Mouse (Mus musculus): ENCODE results near the gene Mtch2. TPM values are rescaled to one million over a fixed set of nuclear protein-coding genes. Genes with fewer than 3 reads are reported as not detected.

Gene Mtch2
- polyA plus RNA-seq, 1 experiment: 10.1 TPM

DNA sequence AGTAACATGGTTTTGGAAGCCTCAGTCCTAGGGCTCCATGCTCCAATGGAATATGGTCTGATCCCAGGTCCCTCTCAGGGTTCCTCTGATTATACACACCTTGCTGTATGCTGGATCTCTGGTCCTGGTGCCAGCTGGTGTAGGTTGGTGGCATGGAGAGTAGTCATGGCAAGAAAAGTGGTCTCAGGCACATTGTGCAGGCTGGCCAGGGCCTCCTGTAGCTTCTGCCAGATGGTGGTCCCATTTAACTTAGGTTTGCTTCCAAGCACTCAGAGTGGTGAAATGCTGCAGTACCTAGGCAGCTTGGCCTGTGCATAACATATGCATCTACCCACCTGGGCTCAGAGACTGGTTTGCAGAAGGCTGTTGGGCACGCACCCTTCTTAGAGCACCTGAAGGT, 3.4 kb downstream of the Mtch2 start:
- Histone ChIP-seq H3K27me3 (replicated peaks) (no peaks in the 10 kb centered on the region), H3K9me3 (no peaks in the 10 kb centered on the region), H3K4me3 (replicated peaks) (no peak overlapping the region), H3K36me3 (replicated peaks; ENCODE audit: low read length) (peaks cover 63% of the 10 kb centered on the region), H3K4me1 (peaks cover 33% of the 10 kb centered on the region)
- no peak for TF ChIP-seq FLI1 (IDR thresholded peaks at IDR 0.05; ENCODE audit: low read length)
- TF ChIP-seq GATA1 (IDR thresholded peaks at IDR 0.05; ENCODE audit: borderline replicate concordance, low read length): no peak

DNA sequence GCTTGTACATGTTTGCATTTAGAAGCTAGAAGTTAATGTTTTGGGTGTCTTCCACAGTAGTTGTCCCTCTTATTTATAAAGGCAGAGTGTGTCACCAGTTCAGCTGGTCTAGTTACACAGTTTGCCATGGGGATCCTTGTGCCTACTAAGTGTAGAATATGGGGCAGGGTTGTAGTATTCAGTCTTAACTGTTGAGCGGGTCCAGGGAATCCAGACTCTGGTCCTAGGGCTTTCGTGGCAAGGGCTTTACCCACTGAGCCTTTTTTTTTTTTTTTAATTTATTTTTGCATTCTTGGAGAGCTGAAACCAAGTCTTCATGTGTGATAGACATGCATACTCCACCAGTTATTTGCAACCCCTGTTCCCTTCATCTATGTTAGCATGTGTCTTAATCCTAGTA, 14.5 kb downstream of the Mtch2 start:
- TF ChIP-seq FLI1 (IDR thresholded peaks at IDR 0.05; ENCODE audit: low read length) (no peak), GATA1 (IDR thresholded peaks at IDR 0.05; ENCODE audit: borderline replicate concordance, low read length) (no peak)
- no peaks in the 10 kb centered on the region for H3K27me3 ChIP-seq (replicated peaks)
- peaks cover 9% of the 10 kb centered on the region for H3K4me1 ChIP-seq
- no peaks in the 10 kb centered on the region for H3K9me3 ChIP-seq
- peaks cover 89% of the 10 kb centered on the region for H3K36me3 ChIP-seq (replicated peaks; ENCODE audit: low read length)
- no peak overlapping the region for H3K4me3 ChIP-seq (replicated peaks)

DNA sequence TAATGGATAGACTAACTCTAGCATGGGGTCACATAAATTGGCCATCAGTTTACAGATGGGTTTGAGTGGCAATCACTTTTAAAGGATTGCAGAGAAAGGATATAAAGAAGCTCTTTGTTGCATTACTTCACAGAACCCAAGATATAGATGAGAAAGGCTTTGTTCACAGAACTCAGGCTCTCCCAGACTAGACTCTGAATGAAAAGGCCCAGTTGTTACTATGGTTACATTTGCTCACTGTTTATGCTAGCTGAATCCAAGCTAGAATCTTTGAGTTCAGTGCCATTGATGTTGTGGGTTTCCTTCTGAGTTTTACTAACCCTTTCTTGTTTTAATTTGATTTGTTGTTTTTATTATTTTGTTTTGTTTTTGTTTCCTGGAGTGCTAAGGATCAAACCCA, 17.2 kb downstream of the Mtch2 start:
- Histone ChIP-seq H3K27me3 (replicated peaks) (no peaks in the 10 kb centered on the region), H3K9me3 (no peaks in the 10 kb centered on the region), H3K4me1 (peaks cover 27% of the 10 kb centered on the region), H3K36me3 (replicated peaks; ENCODE audit: low read length) (peaks cover 89% of the 10 kb centered on the region), H3K4me3 (replicated peaks) (no peak overlapping the region)
- no peak for TF ChIP-seq GATA1 (IDR thresholded peaks at IDR 0.05; ENCODE audit: borderline replicate concordance, low read length)

DNA sequence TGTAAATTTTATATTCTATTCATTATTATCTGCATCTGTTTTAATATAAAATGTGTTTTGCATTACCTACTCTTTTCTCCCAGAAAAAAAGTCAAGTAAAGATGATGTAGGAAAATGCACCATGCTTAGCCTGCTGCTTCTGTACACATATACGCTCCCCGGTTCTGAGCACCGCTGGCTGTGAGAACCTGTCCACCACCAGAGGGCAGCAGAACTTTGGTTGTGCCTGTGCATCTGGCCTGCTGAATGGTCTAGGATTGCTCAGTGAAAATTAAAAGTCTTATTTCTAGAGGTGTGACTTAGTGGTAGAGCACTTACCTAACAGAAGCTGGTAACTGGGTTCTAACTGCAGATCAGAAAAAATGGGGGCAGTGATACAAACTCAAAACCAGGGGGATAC, 19.6 kb downstream of the Mtch2 start:
- Histone ChIP-seq H3K4me3 (replicated peaks) (no peak overlapping the region), H3K9me3 (no peaks in the 10 kb centered on the region), H3K36me3 (replicated peaks; ENCODE audit: low read length) (peaks cover 66% of the 10 kb centered on the region), H3K27me3 (replicated peaks) (no peaks in the 10 kb centered on the region), H3K4me1 (peaks cover 47% of the 10 kb centered on the region)
- no peak for TF ChIP-seq FLI1 (IDR thresholded peaks at IDR 0.05; ENCODE audit: low read length)
- TF ChIP-seq GATA1 (IDR thresholded peaks at IDR 0.05; ENCODE audit: borderline replicate concordance, low read length): no peak

DNA sequence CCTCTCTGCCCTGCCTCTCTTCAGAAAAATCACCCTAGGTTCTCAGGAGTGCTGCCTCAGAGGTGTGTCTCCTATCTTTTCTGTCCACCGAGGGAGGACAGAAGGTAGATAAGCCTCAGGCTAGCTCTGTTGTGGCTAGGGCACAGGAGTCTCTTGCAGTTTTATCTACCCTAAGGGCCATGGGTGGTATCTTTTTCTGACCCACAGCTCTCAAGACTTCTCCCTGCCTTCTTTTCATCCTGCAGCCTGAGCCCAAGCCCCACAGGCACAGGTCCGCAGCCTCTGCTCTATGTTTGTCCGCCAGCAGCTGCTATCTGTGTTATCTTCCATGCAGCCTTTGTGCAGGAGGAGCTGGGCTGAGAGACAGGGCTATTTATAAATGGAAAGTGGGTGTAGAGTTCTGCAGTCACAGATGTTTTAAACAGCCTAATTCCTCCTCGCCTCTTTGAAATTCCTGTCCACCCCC, 23.2 kb downstream of the Mtch2 start:
- H3K4me3 ChIP-seq (replicated peaks): peak overlapping the region; percentile 35
- no peaks in the 10 kb centered on the region for H3K9me3 ChIP-seq
- peaks cover 34% of the 10 kb centered on the region for H3K36me3 ChIP-seq (replicated peaks; ENCODE audit: low read length)
- H3K4me1 ChIP-seq: peaks cover 55% of the 10 kb centered on the region
- TF ChIP-seq GATA1 (IDR thresholded peaks at IDR 0.05; ENCODE audit: borderline replicate concordance, low read length): no peak
- no peak for TF ChIP-seq FLI1 (IDR thresholded peaks at IDR 0.05; ENCODE audit: low read length)
- no peaks in the 10 kb centered on the region for H3K27me3 ChIP-seq (replicated peaks)

DNA sequence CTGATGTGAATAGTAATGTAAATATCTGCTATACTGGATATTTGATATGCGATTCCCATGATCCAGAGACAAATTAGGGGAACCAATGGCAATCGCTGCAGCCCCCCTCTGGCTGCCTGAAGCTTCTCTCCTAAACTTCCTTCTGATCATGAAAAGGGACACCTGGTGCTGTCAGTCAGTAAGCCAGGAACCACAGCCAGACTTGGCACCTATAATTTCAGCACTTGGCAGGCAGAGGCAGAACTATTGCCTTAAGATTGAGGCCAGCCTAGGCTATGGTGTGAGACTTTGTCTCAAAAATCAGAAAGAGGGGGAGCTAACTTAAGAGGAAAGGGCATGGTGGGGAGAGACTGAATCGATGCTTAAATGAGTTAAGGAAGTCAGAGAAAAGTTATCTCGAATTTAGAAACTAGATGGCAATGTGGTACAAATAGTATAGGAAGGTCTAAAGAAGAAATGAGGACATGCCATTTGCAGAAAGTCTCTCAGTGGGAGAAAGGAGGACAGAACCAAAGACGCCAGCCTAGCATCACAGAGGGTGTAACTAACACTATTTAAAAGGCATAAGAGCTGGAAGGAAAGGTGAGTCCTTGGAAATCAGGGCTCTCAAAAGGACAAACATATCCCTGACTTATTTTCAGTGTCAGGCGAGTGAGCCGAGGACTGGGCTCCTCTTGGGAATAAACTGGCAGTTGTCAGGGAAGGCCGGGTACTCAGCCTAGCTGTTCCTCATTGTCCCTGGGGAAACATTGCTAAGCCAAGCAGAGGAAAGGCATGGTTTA, 24.4 kb downstream of the Mtch2 start:
- peaks cover 23% of the 10 kb centered on the region for H3K36me3 ChIP-seq (replicated peaks; ENCODE audit: low read length)
- no peak overlapping the region for H3K4me3 ChIP-seq (replicated peaks)
- H3K4me1 ChIP-seq: peaks cover 50% of the 10 kb centered on the region
- H3K9me3 ChIP-seq: no peaks in the 10 kb centered on the region
- no peaks in the 10 kb centered on the region for H3K27me3 ChIP-seq (replicated peaks)
- TF ChIP-seq GATA1 (IDR thresholded peaks at IDR 0.05; ENCODE audit: borderline replicate concordance, low read length): no peak
- no peak for TF ChIP-seq FLI1 (IDR thresholded peaks at IDR 0.05; ENCODE audit: low read length)

DNA sequence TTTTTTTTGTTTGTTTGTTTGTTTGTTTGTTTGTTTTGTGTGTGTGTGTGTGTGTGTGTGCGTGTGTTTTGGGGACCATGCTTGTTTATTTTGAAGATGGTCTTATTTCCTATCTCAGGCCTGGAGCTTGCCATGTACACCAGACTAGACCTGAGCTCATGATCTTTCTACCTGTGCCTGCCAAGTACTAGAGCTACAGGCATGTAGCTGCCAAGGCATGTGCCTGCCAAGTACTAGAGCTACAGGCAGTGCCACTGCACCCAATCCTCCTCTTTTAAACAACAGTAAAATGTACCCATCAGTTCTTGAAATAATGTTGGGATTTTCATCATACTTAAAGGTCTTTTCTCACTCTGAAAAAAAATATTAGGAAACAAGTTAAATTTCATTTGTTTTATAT, 27.1 kb downstream of the Mtch2 start:
- Histone ChIP-seq H3K4me1 (peaks cover 40% of the 10 kb centered on the region), H3K9me3 (no peaks in the 10 kb centered on the region), H3K4me3 (replicated peaks) (no peak overlapping the region), H3K27me3 (replicated peaks) (peaks cover 12% of the 10 kb centered on the region), H3K36me3 (replicated peaks; ENCODE audit: low read length) (no peaks in the 10 kb centered on the region)
- TF ChIP-seq FLI1 (IDR thresholded peaks at IDR 0.05; ENCODE audit: low read length): no peak

DNA sequence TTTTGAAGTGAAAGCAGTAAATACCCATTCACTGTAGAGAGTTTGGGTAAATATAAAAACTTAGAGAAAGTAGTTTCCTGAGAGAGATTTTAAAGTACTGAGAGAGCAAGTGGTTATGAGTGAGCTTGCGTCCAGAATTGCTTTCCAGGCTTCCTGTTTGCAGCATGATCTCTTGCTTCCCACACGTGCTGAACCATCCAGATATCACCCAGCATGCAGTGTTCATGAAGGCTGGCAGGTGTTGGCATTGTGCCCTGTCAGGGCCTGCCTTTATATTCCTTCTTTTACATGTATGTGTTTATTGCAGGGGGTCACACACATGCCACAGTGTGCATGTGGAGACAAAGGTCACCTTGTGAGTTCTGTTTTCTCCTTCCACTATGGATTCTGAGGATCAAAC, 28.3 kb downstream of the Mtch2 start:
- peaks cover 44% of the 10 kb centered on the region for H3K4me1 ChIP-seq
- H3K4me3 ChIP-seq (replicated peaks): peak overlapping the region; percentile 7
- peaks cover 15% of the 10 kb centered on the region for H3K27me3 ChIP-seq (replicated peaks)
- no peaks in the 10 kb centered on the region for H3K36me3 ChIP-seq (replicated peaks; ENCODE audit: low read length)
- TF ChIP-seq FLI1 (IDR thresholded peaks at IDR 0.05; ENCODE audit: low read length): no peak
- no peak for TF ChIP-seq GATA1 (IDR thresholded peaks at IDR 0.05; ENCODE audit: borderline replicate concordance, low read length)
- no peaks in the 10 kb centered on the region for H3K9me3 ChIP-seq

DNA sequence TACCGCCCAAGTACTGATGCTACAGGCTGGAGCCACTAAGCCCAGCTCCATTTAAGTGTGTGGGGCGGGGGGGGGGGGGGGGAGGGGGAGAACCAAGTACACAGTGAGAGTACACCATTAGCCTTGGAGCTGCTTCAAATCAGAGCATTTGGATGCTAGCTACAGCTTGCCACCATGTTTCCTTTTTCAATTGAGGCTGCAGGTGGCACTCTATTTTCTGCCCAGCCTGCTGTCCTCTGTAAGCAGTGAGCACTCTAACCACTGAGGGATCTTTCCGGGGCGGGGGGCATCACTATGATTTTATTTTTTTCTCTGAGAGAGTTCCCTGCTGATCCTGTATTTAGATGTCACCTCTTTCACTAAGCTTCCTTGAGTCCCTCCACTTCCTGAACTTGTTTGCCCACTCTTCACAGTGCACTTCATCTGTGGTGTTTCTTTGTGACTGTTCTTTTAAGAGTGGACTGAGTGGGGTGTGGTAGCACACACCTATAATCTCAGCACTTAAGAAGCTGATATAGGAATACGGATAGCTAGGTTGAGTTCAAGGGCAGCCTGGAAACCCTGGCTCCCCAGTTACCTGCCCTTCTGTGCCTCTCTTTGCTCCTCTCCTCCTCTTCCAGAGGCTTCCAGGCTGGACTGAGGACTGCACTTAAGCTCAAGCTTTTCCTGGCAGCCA, 30.8 kb downstream of the Mtch2 start:
- no peak for TF ChIP-seq GATA1 (IDR thresholded peaks at IDR 0.05; ENCODE audit: borderline replicate concordance, low read length)
- TF ChIP-seq FLI1 (IDR thresholded peaks at IDR 0.05; ENCODE audit: low read length): no peak
- Histone ChIP-seq H3K4me3 (replicated peaks) (no peak overlapping the region), H3K27me3 (replicated peaks) (peaks cover 33% of the 10 kb centered on the region)

DNA sequence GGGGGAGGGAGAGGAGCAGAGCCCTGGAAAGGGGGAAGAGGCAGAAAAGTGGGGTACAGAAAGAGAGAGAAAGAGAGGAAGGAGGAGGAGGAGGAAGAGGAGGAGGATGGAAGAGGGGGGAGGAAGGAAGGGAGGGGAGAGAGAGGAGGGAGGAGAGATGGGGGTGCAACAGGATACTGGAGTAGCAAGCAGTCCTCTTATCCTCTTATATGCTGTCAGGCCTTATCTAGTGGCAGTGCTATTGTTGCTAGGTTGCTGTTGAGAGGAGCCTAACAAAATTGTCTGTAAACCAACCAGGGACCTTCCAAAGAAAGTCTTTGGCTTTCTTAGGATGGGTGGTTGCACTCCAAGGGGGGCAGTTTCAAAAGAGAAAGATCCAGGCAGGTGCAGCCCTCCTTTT, 32.5 kb downstream of the Mtch2 start:
- Histone ChIP-seq H3K4me3 (replicated peaks) (peak overlapping the region; percentile 62), H3K27me3 (replicated peaks) (peaks cover 47% of the 10 kb centered on the region)
- TF ChIP-seq FLI1 (IDR thresholded peaks at IDR 0.05; ENCODE audit: low read length) (no peak), GATA1 (IDR thresholded peaks at IDR 0.05; ENCODE audit: borderline replicate concordance, low read length) (no peak)

More for the DNA sequence above, 30.8 kb downstream of the Mtch2 start:
- Histone ChIP-seq H3K36me3 (replicated peaks; ENCODE audit: low read length) (no peaks in the 10 kb centered on the region), H3K4me1 (peaks cover 36% of the 10 kb centered on the region), H3K9me3 (no peaks in the 10 kb centered on the region)

More for the DNA sequence above, 32.5 kb downstream of the Mtch2 start:
- H3K9me3 ChIP-seq: peaks cover 14% of the 10 kb centered on the region
- no peaks in the 10 kb centered on the region for H3K36me3 ChIP-seq (replicated peaks; ENCODE audit: low read length)
- peaks cover 36% of the 10 kb centered on the region for H3K4me1 ChIP-seq
